Mouse (Mus musculus) cerebellum, adult 11 months (tissue): Measurements from ENCODE around the gene Ppm1a.
A peak's percentile ranks its signal among the peaks of the same experiment; 100 is the strongest.
"Not testable (repeated sequence)": the region's sequence is repeated elsewhere in the genome, so short reads cannot be mapped to it uniquely, and the experiment has no call there.

ENCODE experiments used
- DNase-seq: peaks from one replicate; pipeline ENCODE4 v3.0.0; 2022

Gene Ppm1a

GRCm38 (mm10) chr12:72761649-72762261 is 4.5 kb downstream of the Ppm1a start:
- peak; percentile 57 for DNase-seq

GRCm38 (mm10) chr12:72762502-72762901 is 5.2 kb downstream of the Ppm1a start:
- DNase-seq, result no peak

- no peak for DNase-seq
Observed at GRCm38 (mm10) chr12:72763156-72763555, 5.9 kb downstream of the Ppm1a start.

GRCm38 (mm10) chr12:72767809-72768208 is 10.6 kb downstream of the Ppm1a start:
- DNase-seq, result no peak

- no peak for DNase-seq
Observed at GRCm38 (mm10) chr12:72768230-72768629, 11.0 kb downstream of the Ppm1a start.

- DNase-seq, result no peak
Observed at GRCm38 (mm10) chr12:72769546-72770230, 12.4 kb downstream of the Ppm1a start.

- DNase-seq, result no peak
Observed at GRCm38 (mm10) chr12:72771153-72771552, 13.9 kb downstream of the Ppm1a start.

- no peak for DNase-seq
Observed at GRCm38 (mm10) chr12:72771711-72772110, 14.5 kb downstream of the Ppm1a start.

GRCm38 (mm10) chr12:72773921-72774320 is 16.7 kb downstream of the Ppm1a start:
- DNase-seq, result no peak

- DNase-seq, result no peak
Observed at GRCm38 (mm10) chr12:72777244-72777643, 20.0 kb downstream of the Ppm1a start.

GRCm38 (mm10) chr12:72780136-72780535 is 22.9 kb downstream of the Ppm1a start:
- no peak for DNase-seq

- not testable (repeated sequence) for DNase-seq
Observed at GRCm38 (mm10) chr12:72782786-72783185, 25.5 kb downstream of the Ppm1a start.

GRCm38 (mm10) chr12:72785183-72785930 is 28.1 kb downstream of the Ppm1a start:
- no peak for DNase-seq

GRCm38 (mm10) chr12:72786551-72786950 is 29.3 kb downstream of the Ppm1a start:
- DNase-seq, result no peak

- DNase-seq, result no peak
Observed at GRCm38 (mm10) chr12:72786986-72787385, 29.7 kb downstream of the Ppm1a start.

- peak; percentile 36 for DNase-seq
Observed at GRCm38 (mm10) chr12:72790538-72790937, 33.3 kb downstream of the Ppm1a start.

GRCm38 (mm10) chr12:72792320-72793091 is 35.3 kb downstream of the Ppm1a start:
- DNase-seq, result no peak

- DNase-seq, result no peak
Observed at GRCm38 (mm10) chr12:72793983-72794382, 36.7 kb downstream of the Ppm1a start.

- no peak for DNase-seq
Observed at GRCm38 (mm10) chr12:72809798-72810197, 52.5 kb downstream of the Ppm1a start.

- no peak for DNase-seq
Observed at GRCm38 (mm10) chr12:72811588-72811987, 54.3 kb downstream of the Ppm1a start.

- no peak for DNase-seq
Observed at GRCm38 (mm10) chr12:72820940-72821431, 63.7 kb downstream of the Ppm1a start.

GRCm38 (mm10) chr12:72821589-72821988 is 64.3 kb downstream of the Ppm1a start:
- DNase-seq, result no peak

GRCm38 (mm10) chr12:72825656-72826055 is 68.4 kb downstream of the Ppm1a start:
- no peak for DNase-seq
